Mouse (Mus musculus) embryonic fibroblast, embryonic 13.5 days (primary cell): ENCODE measurements at regions not wholly inside any gene's neighbourhood (a gene's known extent, or its start where the extent isn't known, plus 50 kb on each side); places are given as distances from the start of the nearest gene placed in this dataset.

Experiments
- H3K27ac ChIP-seq: 2 replicates; pipeline ENCODE4 v1.5.1; 2012; ENCODE audit warnings: low read length, control low read depth, inconsistent platforms; ENCODE audit not compliant: insufficient read depth
- H3K4me1 ChIP-seq: 2 replicates; pipeline ENCODE4 v1.6.1; 2011; ENCODE audit warnings: low read length; ENCODE audit not compliant: control insufficient read depth, insufficient read depth
- H3K4me3 ChIP-seq: 2 replicates; pipeline ENCODE4 v1.5.1; 2011; ENCODE audit warnings: mild to moderate bottlenecking, control low read depth, low read length; ENCODE audit not compliant: insufficient read depth
- CTCF ChIP-seq: IDR thresholded peaks from 2 replicates; pipeline ENCODE4 v1.5.1; 2011; ENCODE audit warnings: mild to moderate bottlenecking, control low read depth, low read length, moderate library complexity, borderline replicate concordance; ENCODE audit not compliant: insufficient read depth
- POLR2A ChIP-seq: IDR thresholded peaks from 2 replicates; pipeline ENCODE4 v1.6.1; 2011; ENCODE audit warnings: low read depth, mild to moderate bottlenecking, control low read depth, low read length, moderate library complexity

- TF ChIP-seq CTCF = no peak
- no peak for TF ChIP-seq POLR2A
- no peak overlapping the region for H3K27ac ChIP-seq
- H3K4me3 ChIP-seq = no peak overlapping the region
- H3K4me1 ChIP-seq = no peaks in the 10 kb centered on the region
These were observed 54.4 kb upstream of the Nkx1-1 start for GRCm38 (mm10) chr5:33488152-33488561.

- no peak overlapping the region for H3K27ac ChIP-seq
- no peak for TF ChIP-seq POLR2A
- no peak for TF ChIP-seq CTCF
- H3K4me1 ChIP-seq = no peaks in the 10 kb centered on the region
- no peak overlapping the region for H3K4me3 ChIP-seq
These were observed 52.0 kb upstream of the Nkx1-1 start for GRCm38 (mm10) chr5:33485765-33486164.
